Mouse (Mus musculus) hindbrain, embryonic 16.5 days (tissue): Measurements from ENCODE around the gene Gmcl1. TPM values are rescaled to one million over a fixed set of nuclear protein-coding genes. Genes with fewer than 3 reads are reported as not detected.

Source experiments
- ATAC-seq: fragments of 200-750 bp; cut with Nextera tagmentation; 2 replicates; pipeline ENCODE4 v1.8.0; 2017; ENCODE audit warnings: moderate TSS enrichment, moderate library complexity
- H3K27ac ChIP-seq: fragments of 300-500 bp; sonication (generic); 2 replicates; pipeline ENCODE4 v1.5.1; 2014; ENCODE audit warnings: low read depth, mild to moderate bottlenecking, control low read depth, low read length, moderate library complexity
- H3K27me3 ChIP-seq: fragments of 300-500 bp; sonication (generic); replicated peaks from 2 replicates; pipeline ENCODE4 v1.6.1; 2014; ENCODE audit warnings: low read length; ENCODE audit not compliant: control insufficient read depth, insufficient read depth
- H3K36me3 ChIP-seq: fragments of 300-500 bp; sonication (generic); 2 replicates; pipeline ENCODE4 v1.6.1; 2014; ENCODE audit warnings: mild to moderate bottlenecking, low read length, moderate library complexity, mixed read lengths; ENCODE audit not compliant: control insufficient read depth, insufficient read depth
- H3K4me1 ChIP-seq: fragments of 300-500 bp; sonication (generic); 2 replicates; pipeline ENCODE4 v1.6.1; 2014; ENCODE audit warnings: low read depth, low read length; ENCODE audit not compliant: control insufficient read depth, insufficient read depth
- H3K4me2 ChIP-seq: fragments of 300-500 bp; sonication (generic); 2 replicates; pipeline ENCODE4 v1.6.1; 2014; ENCODE audit warnings: mild to moderate bottlenecking, low read length, control low read depth, moderate library complexity
- H3K4me3 ChIP-seq: fragments of 300-500 bp; sonication (generic); 2 replicates; pipeline ENCODE4 v1.5.1; 2014; ENCODE audit warnings: mild to moderate bottlenecking, low read length, control low read depth, moderate library complexity
- H3K9ac ChIP-seq: fragments of 300-500 bp; sonication (generic); 2 replicates; pipeline ENCODE4 v1.6.1; 2014; ENCODE audit warnings: low read depth, mild to moderate bottlenecking, control low read depth, low read length, moderate library complexity
- H3K9me3 ChIP-seq: fragments of 300-500 bp; sonication (generic); 2 replicates; pipeline ENCODE4 v1.6.1; 2014; ENCODE audit warnings: mild to moderate bottlenecking, low read length, moderate library complexity; ENCODE audit not compliant: control insufficient read depth
- WGBS: fragments of 180-500 bp; shearing (Covaris S2); extraction: QIAGEN DNeasy Blood & Tissue Kit; methylation state at CpG from one replicate; pipeline ENCODE4 v1.1.7; 2014; 5-methylcytosine and 5-hydroxymethylcytosine counted together
- polyA plus RNA-seq: library from polyadenylated mRNA; unstranded; fragments of >200 nt; fragmentation: Nextera tagmentation; extraction: Ambion mirVana; gene quantifications from 2 replicates; pipeline ENCODE4 v1.2.1, GENCODE M21; 2015

Gmcl1 gene
- polyA plus RNA-seq, 1 experiment from 2014 or later, result 30.3 TPM

- no peak overlapping the region for H3K27ac ChIP-seq
- no peak overlapping the region for H3K4me3 ChIP-seq
- 88% methylated on average over 7 of the region's 7 CpGs for WGBS
- H3K36me3 ChIP-seq, result no peaks in the 10 kb centered on the region
- no peaks in the 10 kb centered on the region for H3K27me3 ChIP-seq
- ATAC-seq, result no peak
- no peaks in the 10 kb centered on the region for H3K9me3 ChIP-seq
- H3K9ac ChIP-seq, result no peak overlapping the region
- H3K4me1 ChIP-seq, result no peaks in the 10 kb centered on the region
- H3K4me2 ChIP-seq, result no peak overlapping the region
Measured at GRCm38 (mm10) chr6:86772631-86773030, 39.4 kb upstream of the Gmcl1 start.

GRCm38 (mm10) chr6:86768938-86769337 lies 35.8 kb upstream of the Gmcl1 start:
- no peak overlapping the region for H3K9ac ChIP-seq
- H3K4me2 ChIP-seq, result no peak overlapping the region
- H3K4me1 ChIP-seq, result no peaks in the 10 kb centered on the region
- no peaks in the 10 kb centered on the region for H3K36me3 ChIP-seq
- H3K9me3 ChIP-seq, result no peaks in the 10 kb centered on the region
- 83% methylated on average over 4 of the region's 4 CpGs for WGBS
- no peaks in the 10 kb centered on the region for H3K27me3 ChIP-seq
- no peak overlapping the region for H3K27ac ChIP-seq
- H3K4me3 ChIP-seq, result no peak overlapping the region
- ATAC-seq, result no peak

GRCm38 (mm10) chr6:86768186-86768776 lies 35.1 kb upstream of the Gmcl1 start:
- ATAC-seq, result no peak
- H3K9me3 ChIP-seq, result no peaks in the 10 kb centered on the region
- no peaks in the 10 kb centered on the region for H3K27me3 ChIP-seq
- no peak overlapping the region for H3K9ac ChIP-seq
- H3K27ac ChIP-seq, result no peak overlapping the region
- H3K4me3 ChIP-seq, result no peak overlapping the region
- no peak overlapping the region for H3K4me2 ChIP-seq
- no peaks in the 10 kb centered on the region for H3K4me1 ChIP-seq
- H3K36me3 ChIP-seq, result no peaks in the 10 kb centered on the region
- 86% methylated on average over 4 of the region's 4 CpGs for WGBS

- H3K4me1 ChIP-seq, result no peaks in the 10 kb centered on the region
- no peak overlapping the region for H3K9ac ChIP-seq
- H3K4me3 ChIP-seq, result no peak overlapping the region
- no peaks in the 10 kb centered on the region for H3K9me3 ChIP-seq
- H3K27ac ChIP-seq, result no peak overlapping the region
- no peaks in the 10 kb centered on the region for H3K27me3 ChIP-seq
- no peaks in the 10 kb centered on the region for H3K36me3 ChIP-seq
- no peak overlapping the region for H3K4me2 ChIP-seq
- 84% methylated on average over 3 of the region's 3 CpGs for WGBS
- no peak for ATAC-seq
Measured at GRCm38 (mm10) chr6:86767465-86767864, 34.3 kb upstream of the Gmcl1 start.

- Histone ChIP-seq H3K36me3 (no peaks in the 10 kb centered on the region), H3K4me1 (no peaks in the 10 kb centered on the region), H3K27me3 (no peaks in the 10 kb centered on the region), H3K9ac (no peak overlapping the region), H3K4me2 (no peak overlapping the region), H3K9me3 (no peaks in the 10 kb centered on the region), H3K27ac (no peak overlapping the region), H3K4me3 (no peak overlapping the region)
- 77% methylated on average over 6 of the region's 6 CpGs for WGBS
- no peak for ATAC-seq
Measured at GRCm38 (mm10) chr6:86765637-86766059, 32.5 kb upstream of the Gmcl1 start.

GRCm38 (mm10) chr6:86754105-86754863 lies 21.1 kb upstream of the Gmcl1 start:
- Histone ChIP-seq H3K36me3 (no peaks in the 10 kb centered on the region), H3K4me2 (no peak overlapping the region), H3K9me3 (no peaks in the 10 kb centered on the region), H3K4me3 (no peak overlapping the region), H3K4me1 (no peaks in the 10 kb centered on the region), H3K27ac (no peak overlapping the region), H3K9ac (no peak overlapping the region), H3K27me3 (no peaks in the 10 kb centered on the region)
- 92% methylated on average over 10 of the region's 10 CpGs for WGBS
- no peak for ATAC-seq

- no peak for ATAC-seq
- 82% methylated on average over 5 of the region's 5 CpGs for WGBS
- no peaks in the 10 kb centered on the region for H3K36me3 ChIP-seq
- H3K4me3 ChIP-seq, result no peak overlapping the region
- no peaks in the 10 kb centered on the region for H3K9me3 ChIP-seq
- no peak overlapping the region for H3K27ac ChIP-seq
- no peak overlapping the region for H3K4me2 ChIP-seq
- no peaks in the 10 kb centered on the region for H3K4me1 ChIP-seq
- no peak overlapping the region for H3K9ac ChIP-seq
- H3K27me3 ChIP-seq, result no peaks in the 10 kb centered on the region
Measured at GRCm38 (mm10) chr6:86752843-86753485, 19.8 kb upstream of the Gmcl1 start.

GRCm38 (mm10) chr6:86750961-86751360 lies 17.8 kb upstream of the Gmcl1 start:
- no peak for ATAC-seq
- WGBS, result 93% methylated on average over 4 of the region's 4 CpGs
- H3K4me2 ChIP-seq, result no peak overlapping the region

GRCm38 (mm10) chr6:86749817-86750216 lies 16.6 kb upstream of the Gmcl1 start:
- no peak overlapping the region for H3K9ac ChIP-seq

More at GRCm38 (mm10) chr6:86750961-86751360, 17.8 kb upstream of the Gmcl1 start:
- H3K36me3 ChIP-seq, result no peaks in the 10 kb centered on the region
- no peak overlapping the region for H3K4me3 ChIP-seq
- H3K27ac ChIP-seq, result no peak overlapping the region
- no peaks in the 10 kb centered on the region for H3K27me3 ChIP-seq
- H3K4me1 ChIP-seq, result no peaks in the 10 kb centered on the region
- H3K9ac ChIP-seq, result no peak overlapping the region
- H3K9me3 ChIP-seq, result no peaks in the 10 kb centered on the region

More at GRCm38 (mm10) chr6:86749817-86750216, 16.6 kb upstream of the Gmcl1 start:
- 82% methylated on average over 4 of the region's 4 CpGs for WGBS
- Histone ChIP-seq H3K4me3 (no peak overlapping the region), H3K4me1 (no peaks in the 10 kb centered on the region), H3K9me3 (no peaks in the 10 kb centered on the region), H3K36me3 (no peaks in the 10 kb centered on the region), H3K4me2 (no peak overlapping the region), H3K27me3 (no peaks in the 10 kb centered on the region), H3K27ac (no peak overlapping the region)
- no peak for ATAC-seq
